Mouse (Mus musculus) heart, embryonic 12.5 days (tissue): ENCODE measurements around the gene Zfp57. TPM values are rescaled to one million over a fixed set of nuclear protein-coding genes. Genes with fewer than 3 reads are reported as not detected.

ENCODE experiments used
- ATAC-seq: fragments of 200-750 bp; cut with Nextera tagmentation; 2 replicates; pipeline ENCODE4 v1.8.0; 2017; ENCODE audit warnings: moderate TSS enrichment, moderate library complexity; ENCODE audit not compliant: insufficient number of reproducible peaks, low FRiP score
- H3K27ac ChIP-seq: fragments of 300-500 bp; sonication (generic); 2 replicates; pipeline ENCODE4 v1.5.1; 2016; ENCODE audit warnings: mild to moderate bottlenecking, moderate library complexity; ENCODE audit not compliant: poor library complexity, severe bottlenecking
- H3K27me3 ChIP-seq: fragments of 300-500 bp; sonication (generic); replicated peaks from 2 replicates; pipeline ENCODE4 v1.6.1; 2016; ENCODE audit warnings: mild to moderate bottlenecking, moderate library complexity
- H3K36me3 ChIP-seq: fragments of 300-500 bp; sonication (generic); 2 replicates; pipeline ENCODE4 v1.6.1; 2016; ENCODE audit warnings: mild to moderate bottlenecking, moderate library complexity
- H3K4me1 ChIP-seq: fragments of 300-500 bp; sonication (generic); replicated peaks from 2 replicates; pipeline ENCODE4 v1.6.1; 2016; ENCODE audit warnings: mild to moderate bottlenecking
- H3K4me2 ChIP-seq: fragments of 300-500 bp; sonication (generic); 2 replicates; pipeline ENCODE4 v1.6.1; 2016; ENCODE audit warnings: mild to moderate bottlenecking, moderate library complexity
- H3K4me3 ChIP-seq: fragments of 300-500 bp; sonication (generic); 2 replicates; pipeline ENCODE4 v1.5.1; 2016; ENCODE audit warnings: mild to moderate bottlenecking
- H3K9ac ChIP-seq: fragments of 300-500 bp; sonication (generic); 2 replicates; pipeline ENCODE4 v1.6.1; 2016; ENCODE audit warnings: mild to moderate bottlenecking, moderate library complexity
- H3K9me3 ChIP-seq: fragments of 300-500 bp; sonication (generic); replicated peaks from 2 replicates; pipeline ENCODE4 v1.6.1; 2016; ENCODE audit warnings: mild to moderate bottlenecking, moderate library complexity
- WGBS: fragments of 180-500 bp; shearing (Covaris S2); methylation state at CpG from one replicate; pipeline ENCODE4 v1.1.7; 2016; 5-methylcytosine and 5-hydroxymethylcytosine counted together
- polyA plus RNA-seq: library from polyadenylated mRNA; unstranded; fragments of >200 nt; fragmentation: Nextera tagmentation; extraction: Ambion mirVana; gene quantifications from 2 replicates; pipeline ENCODE4 v1.2.1, GENCODE M21; 2016

Zfp57 gene
- 60.0 and 64.4 TPM in 2 replicates for polyA plus RNA-seq

DNA sequence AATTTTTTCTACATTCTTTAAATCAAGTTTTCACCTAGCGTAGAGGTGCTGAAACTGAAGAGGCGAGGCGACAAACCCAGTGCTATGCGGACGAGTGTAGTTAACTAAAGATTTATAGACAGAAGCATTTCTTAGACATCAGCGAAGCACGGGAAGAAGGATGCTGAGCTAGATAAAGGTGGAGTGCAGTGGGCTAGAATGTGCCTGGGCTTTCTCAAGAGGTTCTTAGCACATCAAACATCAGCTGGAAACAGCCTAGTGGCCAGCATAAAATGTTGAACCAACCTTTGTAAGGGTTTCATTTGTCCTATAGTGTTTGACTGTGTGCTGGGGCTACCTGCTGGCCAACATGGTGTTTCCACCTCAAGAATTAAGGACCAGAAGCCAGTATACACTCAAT lies at the start of gene Zfp57:
Gene Zfp57, plus strand, starts transcription at position 301 of the 400 bp plus-strand sequence.
- no peak for ATAC-seq
- Histone ChIP-seq H3K4me1 (peaks cover 9% of the 10 kb centered on the region; the same call in 1 of the 2 replicates), H3K36me3 (peaks cover 14% of the 10 kb centered on the region; the same call in 1 of the 2 replicates), H3K9me3 (no peaks in the 10 kb centered on the region), H3K4me2 (peak within 1 kb of the TSS; percentile 84), H3K27me3 (no peaks in the 10 kb centered on the region), H3K27ac (peak within 1 kb of the TSS; percentile 64; the same call in 1 of the 2 replicates), H3K9ac (no peak within 1 kb of the TSS), H3K4me3 (peak within 1 kb of the TSS; percentile 71)
- 89% methylated on average over 7 of the region's 7 CpGs for WGBS

DNA sequence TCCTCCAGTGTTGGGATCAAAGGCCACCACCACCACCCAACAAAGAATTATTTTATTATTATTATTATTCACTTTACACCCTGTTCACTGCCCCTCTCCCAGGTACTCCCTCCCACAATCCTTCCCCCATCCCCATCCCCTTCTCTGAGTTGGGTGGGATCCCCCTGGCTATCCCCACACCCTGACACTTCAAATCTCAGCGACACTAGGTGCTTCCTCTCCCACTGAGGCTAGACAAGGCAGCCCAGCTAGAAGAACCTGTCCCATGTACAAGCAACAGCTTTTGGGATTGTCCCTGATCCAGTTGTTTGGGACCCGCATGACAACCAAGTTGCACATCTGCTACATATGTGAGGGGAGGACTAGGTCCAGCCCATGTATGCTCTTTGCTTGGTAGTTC lies 48.3 kb upstream of the Zfp57 start:
- ATAC-seq, result no peak

DNA sequence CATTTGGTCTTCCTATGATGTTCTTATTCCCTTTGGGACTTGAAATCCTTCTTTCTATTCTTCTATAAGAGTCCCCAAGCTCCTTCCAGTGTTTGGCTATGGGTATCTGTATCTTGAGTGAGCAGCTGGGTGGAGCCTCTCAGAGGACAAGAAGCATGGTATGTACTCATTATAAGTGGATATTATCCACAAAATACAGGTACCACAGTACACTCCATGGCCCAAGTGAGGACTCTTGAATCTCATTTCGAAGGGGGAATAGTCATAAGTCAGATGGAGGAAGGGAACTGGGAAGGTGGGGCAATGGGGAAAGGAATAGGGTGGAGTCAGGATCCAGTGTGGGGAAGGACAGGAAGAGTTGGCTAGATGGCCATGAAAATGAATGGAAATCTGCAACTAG lies 47.9 kb upstream of the Zfp57 start:
- H3K27me3 ChIP-seq, result no peaks in the 10 kb centered on the region
- H3K27ac ChIP-seq, result no peak overlapping the region
- no peak overlapping the region for H3K4me3 ChIP-seq
- 82% methylated on average over 1 of the region's 1 CpGs for WGBS
- H3K9ac ChIP-seq, result no peak overlapping the region
- no peak overlapping the region for H3K4me2 ChIP-seq
- peaks cover 15% of the 10 kb centered on the region for H3K4me1 ChIP-seq
- peaks cover 30% of the 10 kb centered on the region for H3K36me3 ChIP-seq
- H3K9me3 ChIP-seq, result no peaks in the 10 kb centered on the region
- no peak for ATAC-seq

More for the DNA sequence above, 48.3 kb upstream of the Zfp57 start:
- no peak overlapping the region for H3K4me3 ChIP-seq
- no peaks in the 10 kb centered on the region for H3K9me3 ChIP-seq
- H3K9ac ChIP-seq, result no peak overlapping the region
- no peak overlapping the region for H3K27ac ChIP-seq
- no peak overlapping the region for H3K4me2 ChIP-seq
- H3K27me3 ChIP-seq, result no peaks in the 10 kb centered on the region
- peaks cover 13% of the 10 kb centered on the region for H3K4me1 ChIP-seq
- 89% methylated on average over 2 of the region's 2 CpGs for WGBS
- H3K36me3 ChIP-seq, result peaks cover 30% of the 10 kb centered on the region

DNA sequence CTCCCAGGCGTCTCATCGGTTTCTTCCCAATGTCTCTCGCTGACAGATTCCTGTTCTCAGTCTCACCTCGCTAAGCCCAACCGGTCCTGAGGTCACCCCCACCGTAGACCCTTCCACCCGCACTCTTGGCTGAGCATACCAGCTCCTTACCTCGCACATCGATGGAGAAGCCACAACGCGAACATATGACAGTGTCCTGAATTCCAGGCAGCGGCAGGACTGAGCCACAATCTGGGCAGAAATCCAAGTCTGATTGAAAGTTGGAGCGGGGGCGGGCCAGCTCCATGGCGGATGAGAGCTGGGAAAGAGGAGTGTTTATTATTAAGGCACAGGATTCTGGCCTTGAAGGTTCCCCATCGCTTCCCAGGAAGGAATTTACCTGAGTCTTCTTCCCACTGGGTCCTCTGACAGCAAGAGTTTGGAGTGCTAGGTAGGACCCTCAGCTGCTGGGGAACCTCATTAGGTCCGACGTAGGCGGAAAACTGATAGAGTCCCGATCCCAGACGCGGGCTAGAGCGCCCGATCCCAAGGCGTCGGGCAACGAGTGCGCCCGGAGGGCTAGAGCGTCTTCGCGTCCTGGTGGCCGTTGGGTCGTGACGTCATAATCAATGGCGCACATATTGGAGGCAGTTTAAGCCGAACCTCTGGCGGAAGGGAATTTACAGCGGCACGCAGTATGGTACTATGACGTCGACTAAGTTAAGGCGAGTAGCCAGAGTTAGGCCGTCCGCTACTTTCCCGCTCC lies 42.8 kb upstream of the Zfp57 start, which contains the start of the genes Znrd1 and Znrd1as:
Gene Znrd1, minus strand, starts transcription at position 561 of the 745 bp plus-strand sequence.
Gene Znrd1as, plus strand, starts transcription at position 594 of the 745 bp plus-strand sequence.
- Histone ChIP-seq H3K4me1 (peaks cover 13% of the 10 kb centered on the region), H3K9me3 (no peaks in the 10 kb centered on the region), H3K9ac (peak within 1 kb of the TSS; percentile 75), H3K4me3 (peak within 1 kb of the TSS; percentile 72), H3K36me3 (peaks cover 16% of the 10 kb centered on the region; the same call in 1 of the 2 replicates), H3K4me2 (peak within 1 kb of the TSS; percentile 91), H3K27ac (peak within 1 kb of the TSS; percentile 74), H3K27me3 (no peaks in the 10 kb centered on the region)
- peak; percentile 98 for ATAC-seq
- WGBS, result under 1% methylated on average over 46 of the region's 46 CpGs

DNA sequence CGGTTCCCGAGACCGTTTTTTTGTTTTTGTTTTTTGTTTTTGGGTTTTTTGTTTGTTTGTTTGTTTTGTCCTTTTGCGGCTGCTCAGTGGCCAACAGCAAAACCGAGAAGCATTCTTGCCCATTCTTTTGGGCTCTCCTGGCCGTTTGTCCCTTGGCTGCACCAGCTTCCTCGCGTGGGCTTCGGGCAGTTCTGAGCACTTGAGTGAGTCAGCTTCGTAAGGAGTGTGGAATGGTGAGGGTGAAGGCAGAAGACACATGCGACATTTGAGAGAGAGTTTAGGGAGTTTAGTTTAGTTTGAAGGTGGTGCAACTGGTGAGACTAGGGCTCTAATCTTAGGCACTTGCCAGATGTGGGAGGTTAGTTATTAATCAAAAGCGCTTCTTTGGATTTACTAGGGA lies 42.1 kb upstream of the Zfp57 start:
- ATAC-seq, result no peak
- peak overlapping the region; percentile 72 for H3K4me3 ChIP-seq
- no peaks in the 10 kb centered on the region for H3K27me3 ChIP-seq
- no peaks in the 10 kb centered on the region for H3K9me3 ChIP-seq
- peak overlapping the region; percentile 35 for H3K27ac ChIP-seq
- peaks cover 13% of the 10 kb centered on the region for H3K4me1 ChIP-seq
- WGBS, result 11% methylated on average over 12 of the region's 12 CpGs
- H3K4me2 ChIP-seq, result peak overlapping the region; percentile 91
- H3K9ac ChIP-seq, result peak overlapping the region; percentile 75
- peaks cover 16% of the 10 kb centered on the region; the same call in 1 of the 2 replicates for H3K36me3 ChIP-seq

DNA sequence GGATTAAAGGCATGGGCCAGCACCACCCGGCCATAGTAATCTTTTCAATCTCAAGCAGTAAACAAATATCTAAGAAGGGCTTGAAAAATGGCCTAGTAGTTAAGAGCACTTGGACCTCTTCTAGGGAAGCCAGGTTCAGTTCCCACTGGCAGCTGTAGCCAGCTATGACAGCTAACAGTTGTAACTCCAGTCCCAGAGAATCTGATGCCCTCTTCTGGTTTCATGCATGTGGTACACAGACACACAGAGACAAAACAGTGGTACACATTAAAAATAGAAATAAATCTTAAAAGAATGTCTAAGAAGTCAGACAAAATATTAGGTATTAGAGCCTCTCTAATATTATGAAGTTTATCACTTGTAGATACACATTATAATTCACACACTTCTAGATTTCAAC lies 39.8 kb upstream of the Zfp57 start:
- WGBS, result 71% methylated on average over 1 of the region's 1 CpGs
- Histone ChIP-seq H3K27me3 (no peaks in the 10 kb centered on the region), H3K27ac (no peak overlapping the region), H3K36me3 (peaks cover 10% of the 10 kb centered on the region; the same call in 1 of the 2 replicates), H3K4me3 (no peak overlapping the region), H3K4me2 (no peak overlapping the region), H3K4me1 (peaks cover 13% of the 10 kb centered on the region), H3K9ac (no peak overlapping the region), H3K9me3 (no peaks in the 10 kb centered on the region)
- no peak for ATAC-seq

DNA sequence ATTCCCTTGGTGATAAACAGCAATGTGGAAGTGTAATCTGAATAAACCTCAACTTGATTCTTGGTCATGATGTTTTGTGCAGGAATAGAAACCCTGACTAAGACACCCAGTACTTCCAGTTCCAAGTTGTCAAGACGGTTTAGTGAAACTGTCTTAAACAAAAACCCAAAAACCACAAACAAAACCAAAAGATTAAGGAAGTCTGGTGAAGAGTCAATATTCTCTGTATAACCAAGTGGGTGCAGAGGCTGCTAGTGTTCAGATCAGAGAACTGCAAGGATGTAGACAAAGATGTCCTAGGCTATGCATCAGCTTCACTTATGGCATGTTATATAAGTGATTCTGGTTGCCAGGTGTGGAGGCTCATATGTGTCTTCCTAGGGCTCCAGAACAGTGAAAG lies 34.1 kb upstream of the Zfp57 start:
- H3K36me3 ChIP-seq, result peaks cover 4% of the 10 kb centered on the region; the same call in 1 of the 2 replicates
- no peak for ATAC-seq
- no peak overlapping the region for H3K27ac ChIP-seq
- no peaks in the 10 kb centered on the region for H3K27me3 ChIP-seq
- WGBS, result 82% methylated on average over 1 of the region's 1 CpGs
- H3K4me3 ChIP-seq, result no peak overlapping the region
- no peak overlapping the region for H3K4me2 ChIP-seq
- H3K9ac ChIP-seq, result no peak overlapping the region
- no peaks in the 10 kb centered on the region for H3K9me3 ChIP-seq
- no peaks in the 10 kb centered on the region for H3K4me1 ChIP-seq

DNA sequence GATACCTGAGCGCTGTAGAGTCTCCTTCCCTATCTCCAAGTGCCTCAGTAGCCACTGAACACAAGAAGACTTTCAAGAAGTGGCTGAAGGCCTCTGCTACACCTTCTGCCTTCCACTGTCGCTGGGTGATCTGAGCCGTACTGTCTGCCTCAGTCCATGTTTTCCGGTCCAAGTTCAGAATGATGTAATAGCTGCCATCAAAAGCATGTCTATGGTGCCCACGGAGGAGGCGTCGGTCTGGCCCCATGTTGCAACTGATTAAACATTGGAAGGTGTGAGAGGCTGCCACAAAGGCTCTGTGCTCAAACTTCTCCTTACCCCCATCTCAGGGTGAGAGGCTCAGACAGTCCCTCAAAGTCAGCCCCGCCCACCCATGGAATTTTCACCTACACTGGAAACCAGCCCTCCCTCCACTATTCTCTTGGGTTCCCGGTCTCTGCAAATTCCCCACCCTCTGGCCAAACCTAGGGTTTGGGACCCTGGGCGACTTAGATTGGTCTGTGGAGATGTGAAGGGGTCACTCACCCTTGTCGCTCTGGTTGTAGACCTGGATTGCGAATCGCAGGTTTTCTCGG lies 30.6 kb upstream of the Zfp57 start:
- 75% methylated on average over 14 of the region's 14 CpGs for WGBS
- Histone ChIP-seq H3K4me2 (no peak overlapping the region), H3K4me3 (no peak overlapping the region), H3K4me1 (no peaks in the 10 kb centered on the region), H3K9me3 (no peaks in the 10 kb centered on the region), H3K36me3 (peaks cover 4% of the 10 kb centered on the region; the same call in 1 of the 2 replicates), H3K27ac (no peak overlapping the region), H3K9ac (no peak overlapping the region), H3K27me3 (no peaks in the 10 kb centered on the region)
- no peak for ATAC-seq

DNA sequence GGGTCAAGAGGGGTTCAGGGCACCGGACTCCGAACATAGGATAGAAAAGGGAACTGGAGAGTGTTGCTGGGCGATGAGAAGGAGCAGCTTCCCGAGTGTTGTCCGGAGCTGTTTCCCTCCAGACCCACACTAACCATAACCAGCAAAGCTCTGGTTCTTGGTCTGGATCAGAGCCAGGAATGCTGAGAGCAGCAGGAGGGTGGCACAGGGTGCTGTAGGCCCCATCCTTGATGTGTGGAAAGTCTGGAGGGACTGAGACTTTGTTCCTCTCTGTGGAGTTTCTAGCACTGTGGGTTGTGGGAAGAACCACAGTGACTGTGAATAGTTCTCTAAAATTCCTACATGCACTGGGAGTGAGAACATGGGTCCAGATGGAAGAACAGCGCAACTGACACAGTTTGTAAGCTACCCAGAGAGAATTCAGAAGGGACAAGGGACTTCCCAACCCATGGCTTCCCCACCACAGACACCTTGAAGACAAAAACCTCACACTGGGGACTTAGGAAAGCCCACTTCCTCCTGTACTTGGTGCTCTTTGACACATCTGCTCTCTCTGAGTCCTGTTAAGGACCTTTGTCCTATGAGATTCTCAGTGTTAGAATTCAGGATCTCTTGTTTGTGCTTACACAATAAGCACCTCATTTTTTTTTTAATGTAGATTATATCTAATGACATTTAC lies 29.7 kb upstream of the Zfp57 start:
- no peak for ATAC-seq
- Histone ChIP-seq H3K27me3 (no peaks in the 10 kb centered on the region), H3K36me3 (no peaks in the 10 kb centered on the region), H3K9me3 (no peaks in the 10 kb centered on the region), H3K27ac (no peak overlapping the region), H3K4me1 (no peaks in the 10 kb centered on the region), H3K4me2 (no peak overlapping the region), H3K4me3 (no peak overlapping the region), H3K9ac (no peak overlapping the region)
- 87% methylated on average over 6 of the region's 6 CpGs for WGBS

DNA sequence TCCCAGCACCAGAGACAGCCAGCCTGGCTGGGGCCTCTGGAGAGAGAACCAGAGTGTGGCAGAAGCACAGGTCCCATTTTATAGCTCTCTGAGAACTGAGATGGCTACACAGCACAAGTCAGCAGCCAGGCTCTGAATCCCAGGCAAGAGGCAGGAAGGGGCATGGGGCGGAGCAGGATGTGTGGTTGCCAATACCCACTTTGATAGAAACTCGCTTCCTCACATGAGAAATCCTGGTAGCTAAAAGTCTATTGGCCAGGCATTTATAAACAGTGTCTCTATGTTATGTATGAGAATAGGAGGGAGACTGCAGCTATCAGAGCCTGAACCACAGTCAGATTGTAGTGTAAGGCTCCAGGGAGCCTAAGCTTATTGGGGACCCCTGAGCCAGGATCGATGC lies 28.2 kb upstream of the Zfp57 start:
- H3K27me3 ChIP-seq, result no peaks in the 10 kb centered on the region
- no peak for ATAC-seq
- H3K36me3 ChIP-seq, result no peaks in the 10 kb centered on the region
- H3K4me2 ChIP-seq, result no peak overlapping the region
- 70% methylated on average over 3 of the region's 3 CpGs for WGBS
- no peak overlapping the region for H3K4me3 ChIP-seq
- H3K9me3 ChIP-seq, result no peaks in the 10 kb centered on the region
- H3K4me1 ChIP-seq, result no peaks in the 10 kb centered on the region
- no peak overlapping the region for H3K9ac ChIP-seq
- no peak overlapping the region for H3K27ac ChIP-seq

DNA sequence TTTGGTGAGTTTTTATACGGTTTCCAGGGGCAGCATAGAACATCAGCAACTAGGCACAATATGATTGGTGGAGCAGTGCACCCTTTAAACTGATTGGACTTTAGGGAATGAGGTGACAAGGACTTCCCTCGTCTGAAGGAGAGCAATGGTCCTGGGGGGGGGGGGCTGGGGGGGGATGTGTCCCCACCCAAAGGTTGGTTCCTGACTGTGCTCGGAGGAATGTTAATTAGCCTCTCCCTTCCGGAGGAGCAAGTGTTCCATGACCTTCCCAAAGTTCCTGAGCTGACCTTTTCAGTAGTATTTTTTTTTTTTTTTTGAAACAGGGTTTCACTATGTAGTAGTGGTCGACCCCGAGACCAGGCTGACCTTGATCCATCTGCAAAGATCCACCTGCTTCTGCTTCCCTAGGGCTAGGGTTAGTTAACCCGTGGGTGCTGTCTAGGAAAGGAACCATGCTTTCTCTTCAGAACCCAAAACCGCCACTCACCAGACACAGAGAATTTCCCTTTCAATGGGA lies 27.6 kb upstream of the Zfp57 start:
- 68% methylated on average over 8 of the region's 8 CpGs for WGBS
- Histone ChIP-seq H3K36me3 (no peaks in the 10 kb centered on the region), H3K9ac (no peak overlapping the region), H3K4me1 (no peaks in the 10 kb centered on the region), H3K27ac (no peak overlapping the region), H3K27me3 (0 out of 2 replicates have a peak, but pooled peaks cover under 1% of the 10 kb centered on the region), H3K9me3 (no peaks in the 10 kb centered on the region), H3K4me3 (no peak overlapping the region), H3K4me2 (no peak overlapping the region)
- ATAC-seq, result no peak
